Mouse (Mus musculus) MEL (cell line): Measurements from ENCODE around the gene Eif5b. TPM values are rescaled to one million over a fixed set of nuclear protein-coding genes. Genes with fewer than 3 reads are reported as not detected.
"Not testable (repeated sequence)": the region's sequence is repeated elsewhere in the genome, so short reads cannot be mapped to it uniquely, and the experiment has no call there.

Source experiments
- DNase-seq: peaks from one replicate; pipeline ENCODE4 v3.0.0; 2011; ENCODE audit warnings: low read depth, low spot score
- H3K27ac ChIP-seq: 2 replicates; pipeline ENCODE4 v1.5.1; 2012; ENCODE audit warnings: low read depth, mild to moderate bottlenecking, control low read depth, low read length, moderate library complexity; ENCODE audit not compliant: control insufficient read depth
- H3K27me3 ChIP-seq, 2 experiments: fragments of 150-350 bp in 1 of 2; sonication (generic) in 1 of 2; 2 replicates each; pipeline ENCODE4 v1.6.1; 2012; ENCODE audit warnings: low read length in 2 of 2, mild to moderate bottlenecking in 2 of 2, improper control_type of control experiment in 1 of 2, moderate library complexity in 1 of 2; ENCODE audit not compliant: insufficient read depth in 2 of 2, control insufficient read depth in 1 of 2
- H3K36me3 ChIP-seq, 2 experiments: 2 replicates each; pipeline ENCODE4 v1.6.1; 2012 to 2014; ENCODE audit warnings: low read length in 2 of 2, improper control_type of control experiment in 1 of 2, inconsistent platforms in 1 of 2, mild to moderate bottlenecking in 1 of 2; ENCODE audit not compliant: insufficient read depth in 2 of 2, control insufficient read depth in 1 of 2
- H3K4me1 ChIP-seq, 2 experiments: fragments of 150-350 bp in 1 of 2; sonication (generic) in 1 of 2; 2 replicates each; pipeline ENCODE4 v1.6.1; 2012; ENCODE audit warnings: low read length in 2 of 2, improper control_type of control experiment in 1 of 2, mild to moderate bottlenecking in 1 of 2; ENCODE audit not compliant: insufficient read depth in 2 of 2, control insufficient read depth in 1 of 2
- H3K4me3 ChIP-seq, 2 experiments: fragments of 150-350 bp in 1 of 2; sonication (generic) in 1 of 2; 2 replicates each; pipeline ENCODE4 v1.5.1; 2012; ENCODE audit warnings: low read depth in 2 of 2, low read length in 2 of 2, mild to moderate bottlenecking in 2 of 2, moderate library complexity in 2 of 2, control low read depth in 1 of 2, improper control_type of control experiment in 1 of 2; ENCODE audit not compliant: control insufficient read depth in 1 of 2, insufficient read depth in 1 of 2
- H3K79me2 ChIP-seq: 2 replicates; pipeline ENCODE4 v1.6.1; 2012; ENCODE audit warnings: mild to moderate bottlenecking, low read length, moderate library complexity; ENCODE audit not compliant: control insufficient read depth, poor library complexity, insufficient read depth
- H3K9ac ChIP-seq: 2 replicates; pipeline ENCODE4 v1.6.1; 2012; ENCODE audit warnings: low read depth, mild to moderate bottlenecking, control low read depth, low read length, moderate library complexity; ENCODE audit not compliant: control insufficient read depth, poor library complexity, severe bottlenecking
- H3K9me3 ChIP-seq: fragments of 150-350 bp; sonication (generic); replicated peaks from 2 replicates; pipeline ENCODE4 v1.6.1; 2012; ENCODE audit warnings: mild to moderate bottlenecking, low read length, improper control_type of control experiment, moderate library complexity; ENCODE audit not compliant: insufficient read depth
- BHLHE40 ChIP-seq: IDR thresholded peaks from 2 replicates; pipeline ENCODE4 v1.6.1; 2012; ENCODE audit warnings: low read depth, mild to moderate bottlenecking, inconsistent platforms, low read length, improper control_type of control experiment, borderline replicate concordance
- E2F4 ChIP-seq: IDR thresholded peaks from 2 replicates; pipeline ENCODE4 v1.6.1; 2011; ENCODE audit warnings: low read depth, low read length, improper control_type of control experiment, borderline replicate concordance
- ELF1 ChIP-seq: IDR thresholded peaks from 2 replicates; pipeline ENCODE4 v1.6.1; 2014; ENCODE audit warnings: low read depth, mild to moderate bottlenecking, inconsistent platforms, low read length, improper control_type of control experiment, moderate library complexity
- ETS1 ChIP-seq: IDR thresholded peaks from 2 replicates; pipeline ENCODE4 v1.6.1; 2012; ENCODE audit warnings: low read depth, mild to moderate bottlenecking, inconsistent platforms, low read length, improper control_type of control experiment, moderate library complexity
- GABPA ChIP-seq: IDR thresholded peaks from 2 replicates; pipeline ENCODE4 v1.6.1; 2012; ENCODE audit warnings: low read depth, mild to moderate bottlenecking, inconsistent platforms, low read length, improper control_type of control experiment, moderate library complexity
- GATA1 ChIP-seq: IDR thresholded peaks from 2 replicates; pipeline ENCODE4 v1.6.1; 2011; ENCODE audit warnings: low read depth, low read length, improper control_type of control experiment
- HCFC1 ChIP-seq: IDR thresholded peaks from 2 replicates; pipeline ENCODE4 v1.6.1; 2012; ENCODE audit warnings: low read depth, mild to moderate bottlenecking, inconsistent platforms, low read length, improper control_type of control experiment, moderate library complexity
- JUND ChIP-seq: IDR thresholded peaks from 2 replicates; pipeline ENCODE4 v1.6.1; 2011; ENCODE audit warnings: low read depth, mild to moderate bottlenecking, improper control_type of control experiment, low read length
- MAFK ChIP-seq: IDR thresholded peaks from 2 replicates; pipeline ENCODE4 v1.6.1; 2011; ENCODE audit warnings: low read depth, mild to moderate bottlenecking, low read length, improper control_type of control experiment, borderline replicate concordance
- MAZ ChIP-seq: IDR thresholded peaks from 2 replicates; pipeline ENCODE4 v1.6.1; 2012; ENCODE audit warnings: low read depth, mild to moderate bottlenecking, inconsistent platforms, low read length, improper control_type of control experiment
- MEF2A ChIP-seq: IDR thresholded peaks from 2 replicates; pipeline ENCODE4 v1.6.1; 2014; ENCODE audit warnings: low read depth, mild to moderate bottlenecking, inconsistent platforms, low read length, improper control_type of control experiment; ENCODE audit not compliant: poor library complexity, insufficient replicate concordance, severe bottlenecking; ENCODE audit errors: extremely low read depth
- MXI1 ChIP-seq: IDR thresholded peaks from 2 replicates; pipeline ENCODE4 v1.6.1; 2011; ENCODE audit warnings: mild to moderate bottlenecking, low read depth, low read length, improper control_type of control experiment
- MYC ChIP-seq: IDR thresholded peaks from 2 replicates; pipeline ENCODE4 v1.6.1; 2011; ENCODE audit warnings: low read depth, mild to moderate bottlenecking, low read length, improper control_type of control experiment, moderate library complexity
- NELFE ChIP-seq: IDR thresholded peaks from 2 replicates; pipeline ENCODE4 v1.6.1; 2011; ENCODE audit warnings: low read depth, low read length, improper control_type of control experiment
- POLR2A ChIP-seq, 2 experiments: IDR thresholded peaks; 2 replicates each; pipeline ENCODE4 v1.6.1; 2011 to 2012; ENCODE audit warnings: low read length in 2 of 2, mild to moderate bottlenecking in 2 of 2, control low read depth in 1 of 2, improper control_type of control experiment in 1 of 2, low read depth in 1 of 2, moderate library complexity in 1 of 2; ENCODE audit not compliant: control insufficient read depth in 1 of 2, insufficient read depth in 1 of 2, poor library complexity in 1 of 2
- POLR2AphosphoS2 ChIP-seq: IDR thresholded peaks from 2 replicates; pipeline ENCODE4 v1.6.1; 2011; ENCODE audit warnings: low read length, improper control_type of control experiment
- POLR2AphosphoS5 ChIP-seq: IDR thresholded peaks from 2 replicates; pipeline ENCODE4 v1.6.1; 2012; ENCODE audit warnings: low read depth, borderline replicate concordance, mild to moderate bottlenecking, inconsistent platforms, low read length, moderate library complexity, mixed read lengths
- RCOR1 ChIP-seq: IDR thresholded peaks from 2 replicates; pipeline ENCODE4 v1.6.1; 2012; ENCODE audit warnings: low read depth, mild to moderate bottlenecking, inconsistent platforms, low read length, improper control_type of control experiment
- SIN3A ChIP-seq: IDR thresholded peaks from 2 replicates; pipeline ENCODE4 v1.6.1; 2012; ENCODE audit warnings: low read length, improper control_type of control experiment, inconsistent platforms
- SMC3 ChIP-seq: IDR thresholded peaks from 2 replicates; pipeline ENCODE4 v1.6.1; 2011; ENCODE audit warnings: low read depth, low read length, improper control_type of control experiment
- TAL1 ChIP-seq: IDR thresholded peaks from 2 replicates; pipeline ENCODE4 v1.6.1; 2012; ENCODE audit warnings: mild to moderate bottlenecking, inconsistent platforms, low read length, moderate library complexity, mixed read lengths
- TCF12 ChIP-seq: IDR thresholded peaks from 2 replicates; pipeline ENCODE4 v1.6.1; 2014; ENCODE audit warnings: low read depth, mild to moderate bottlenecking, inconsistent platforms, low read length, improper control_type of control experiment, moderate library complexity
- UBTF ChIP-seq: IDR thresholded peaks from 2 replicates; pipeline ENCODE4 v1.6.1; 2012; ENCODE audit warnings: low read depth, mild to moderate bottlenecking, inconsistent platforms, low read length, improper control_type of control experiment, moderate library complexity, borderline replicate concordance; ENCODE audit not compliant: insufficient read depth
- USF1 ChIP-seq: IDR thresholded peaks from 2 replicates; pipeline ENCODE4 v1.6.1; 2014; ENCODE audit warnings: low read depth, mild to moderate bottlenecking, inconsistent platforms, low read length, improper control_type of control experiment, moderate library complexity
- ZKSCAN1 ChIP-seq: IDR thresholded peaks from 2 replicates; pipeline ENCODE4 v1.6.1; 2012; ENCODE audit warnings: low read depth, mild to moderate bottlenecking, inconsistent platforms, low read length, improper control_type of control experiment, moderate library complexity
- ZMIZ1 ChIP-seq: IDR thresholded peaks from 2 replicates; pipeline ENCODE4 v1.6.1; 2012; ENCODE audit warnings: low read depth, mild to moderate bottlenecking, inconsistent platforms, low read length, improper control_type of control experiment, moderate library complexity
- polyA plus RNA-seq, 2 experiments: library from polyadenylated mRNA; stranded (reverse) in 1 of 2; unstranded in 1 of 2; fragments of >175 nt in 1 of 2; fragments of >200 nt in 1 of 2; gene quantifications; 2 replicates each; pipeline versions ENCODE4 v1.2.1 to v1.2.4; 2012; ENCODE audit warnings: low replicate concordance in 2 of 2, low read depth in 1 of 2; ENCODE audit not compliant: insufficient read length in 2 of 2, insufficient read depth in 1 of 2, missing spikeins in 1 of 2
- total RNA-seq: library from RNA; depleted of rRNA; stranded (reverse); fragments of 300-350 nt; gene quantifications from 2 replicates; pipeline ENCODE4 v1.2.3, GENCODE M21; 2012

Eif5b gene
- total and polyA plus RNA-seq, 3 experiments = 24.2 to 186 (median 67.2) TPM

- TF ChIP-seq RCOR1 (no peak), TCF12 (no peak), NELFE (no peak), ELF1 (no peak), HCFC1 (no peak), SMC3 (no peak), ZMIZ1 (no peak), ETS1 (no peak), POLR2AphosphoS5 (no peak), MAFK (no peak), MEF2A (no peak), TAL1 (no peak), ZKSCAN1 (no peak)
- no peak for DNase-seq
- no peaks in the 10 kb centered on the region for H3K4me1 ChIP-seq
- H3K27ac ChIP-seq = no peak overlapping the region
- no peaks in the 10 kb centered on the region for H3K27me3 ChIP-seq
- H3K79me2 ChIP-seq = no peaks in the 10 kb centered on the region
- H3K36me3 ChIP-seq = peaks cover 0 to 49% of the 10 kb centered on the region in 2 experiments; a peak in 2 of 4 replicates
- no peaks in the 10 kb centered on the region for H3K9me3 ChIP-seq
- H3K9ac ChIP-seq = no peak overlapping the region
- no peak overlapping the region for H3K4me3 ChIP-seq
Measured at GRCm38 (mm10) chr1:38058417-38058816, 60.6 kb downstream of the Eif5b start.

DNA sequence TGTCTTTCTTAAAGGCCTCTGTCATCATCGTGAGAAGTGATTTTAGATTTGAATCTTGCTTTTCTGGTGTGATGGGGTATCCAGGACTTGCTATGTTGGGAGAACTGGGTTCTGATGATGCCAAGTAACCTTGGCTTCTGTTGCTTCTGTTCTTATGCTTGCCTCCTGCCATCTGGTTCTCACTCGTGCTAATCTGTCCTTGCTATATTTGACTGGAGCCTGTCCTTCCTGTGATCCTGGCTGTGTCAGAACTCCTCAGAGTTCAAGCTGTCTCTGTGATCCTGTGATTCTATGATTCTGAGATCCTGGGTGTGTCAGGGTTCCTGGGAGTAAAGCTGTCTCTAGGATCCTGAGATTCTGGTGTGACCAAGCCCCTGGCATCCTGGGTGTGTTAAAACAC, 64.3 kb downstream of the Eif5b start:
- H3K4me3 ChIP-seq, H3K27ac ChIP-seq, H3K9me3 ChIP-seq, H3K27me3 ChIP-seq, H3K4me1 ChIP-seq, H3K9ac ChIP-seq, H3K79me2 ChIP-seq, DNase-seq: not testable (repeated sequence)
- H3K36me3 ChIP-seq = peaks cover 0 to 65% of the 10 kb centered on the region in 2 experiments; a peak in 2 of 4 replicates

GRCm38 (mm10) chr1:38067276-38067675, 69.5 kb downstream of the Eif5b start:
- no peak overlapping the region for H3K27ac ChIP-seq
- H3K9me3 ChIP-seq = no peaks in the 10 kb centered on the region
- H3K4me1 ChIP-seq = no peaks in the 10 kb centered on the region
- H3K36me3 ChIP-seq = peaks cover 2 to 67% of the 10 kb centered on the region in 2 experiments; a peak in 2 of 4 replicates
- TF ChIP-seq GABPA (no peak), POLR2AphosphoS2 (no peak), USF1 (no peak), JUND (no peak), UBTF (no peak), SIN3A (no peak), GATA1 (no peak), TAL1 (no peak), MXI1 (no peak), HCFC1 (no peak), MAZ (no peak), MYC (no peak), POLR2AphosphoS5 (no peak), POLR2A (IDR thresholded peaks at IDR 0.05; ENCODE audit: control insufficient read depth in 1 of 2, insufficient read depth in 1 of 2, low read depth in 1 of 2, low read length in 2 of 2, poor library complexity in 1 of 2) (no peak), BHLHE40 (no peak), E2F4 (no peak)
- no peaks in the 10 kb centered on the region for H3K27me3 ChIP-seq
- DNase-seq = no peak
- no peak overlapping the region for H3K9ac ChIP-seq
- H3K79me2 ChIP-seq = no peaks in the 10 kb centered on the region; the same call in 1 of the 2 replicates
- H3K4me3 ChIP-seq = no peak overlapping the region
